Mouse (Mus musculus): Measurements from ENCODE around the gene Mtfr1l.

GRCm38 (mm10) chr4:134494780-134495545 lies 40.2 kb downstream of the Mtfr1l start:
- TF ChIP-seq CTCF (IDR thresholded peaks at IDR 0.05; ENCODE audit: borderline replicate concordance, insufficient read depth, low read length): no peak
- TF ChIP-seq POLR2A (IDR thresholded peaks at IDR 0.05; ENCODE audit: low read depth, low read length): no peak

Measured in embryonic fibroblast, embryonic 13.5 days (primary cell).